19 mouse cellular contexts compared by ENCODE assay signal in the genomic region with DNA sequence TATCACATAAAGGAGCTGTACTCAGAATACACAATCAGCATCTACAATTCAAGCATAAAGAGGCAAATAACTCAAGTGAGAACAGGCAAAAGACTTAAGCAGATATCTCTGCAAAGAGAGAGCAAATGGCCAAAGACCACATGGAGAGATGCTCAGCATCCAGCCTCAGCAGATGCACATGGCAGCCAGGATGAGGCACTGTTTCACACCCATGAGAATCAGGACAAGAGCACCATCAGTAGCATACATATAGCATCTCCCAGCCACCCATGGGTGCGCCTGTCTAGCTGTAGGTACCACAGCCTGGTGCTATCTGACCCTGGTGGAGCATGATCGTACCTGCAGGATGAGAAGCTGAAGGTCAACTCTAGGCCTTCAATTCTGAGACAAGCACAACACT.
DNase-seq lines count a peak whose midpoint lies in the region; TF ChIP-seq lines count a peak whose summit lies in the region.
"Had no signal": no experiment of that assay in that cellular context is flagged by ENCODE, and none has a peak within 500 bp of the region (broad histone marks: within the 10 kb centered on the region; RNA-seq: fewer than 3 reads in every experiment).

No protein-coding gene starts in this region.

- 0 out of 2 replicates have a peak, but pooled peaks have one; percentile 6 for TF ChIP-seq CTCF in kidney, adult 2 months (conservative IDR thresholded peaks at IDR 0.05; ENCODE audit: insufficient read depth, insufficient read length, low read depth, low read length)

- 98% methylated on average over 2 of the region's 2 CpGs for WGBS in kidney, adult 2 months

- no peaks in the 10 kb centered on the region for H3K27me3 ChIP-seq in kidney, adult 2 months (replicated peaks; ENCODE audit: control insufficient read depth, insufficient read depth, low read length)
- H3K27me3 ChIP-seq: embryonic facial prominence, embryonic 12.5 days; heart, embryonic 12.5 days; midbrain, embryonic 12.5 days; neural tube, embryonic 12.5 days had no signal

- DNase-seq in kidney, adult 2 months, result no peak
- no peak for DNase-seq in kidney, postnatal 4 days
- peak; percentile 34 for DNase-seq in thymus, postnatal 0 days (ENCODE audit: low spot score)
- DNase-seq in thymus, postnatal 36 days, result no peak
- peak; percentile 11 for DNase-seq in R1 (ENCODE audit: low read depth, low spot score)
- DNase-seq in gastrocnemius, postnatal 14 days, result no peak
- DNase-seq in left cerebral cortex, postnatal 36 days (ENCODE audit: low spot score in 2 of 2), result no peak
- DNase-seq: adrenal gland, postnatal 10 days; cerebellum, adult 9-11 months; heart, postnatal 14 days; layer of hippocampus, postnatal 36 days; right cerebral cortex, adult 18-20 months; spleen, adult 18-20 months had no signal

- no peak for TF ChIP-seq POLR2A in kidney, adult 2 months (IDR thresholded peaks at IDR 0.05; ENCODE audit: low read depth, low read length)

- H3K27ac ChIP-seq in kidney, adult 2 months (ENCODE audit: insufficient read depth, low read depth, low read length), result no peak overlapping the region
- H3K27ac ChIP-seq: embryonic facial prominence, embryonic 12.5 days; hindbrain, embryonic 14.5 days; midbrain, embryonic 12.5 days; neural tube, embryonic 12.5 days had no signal

- no peaks in the 10 kb centered on the region for H3K4me1 ChIP-seq in kidney, adult 2 months (ENCODE audit: control insufficient read depth, insufficient read depth, low read length)

- H3K36me3 ChIP-seq in kidney, adult 2 months (ENCODE audit: control insufficient read depth, insufficient read depth, low read length), result no peaks in the 10 kb centered on the region
- H3K36me3 ChIP-seq: embryonic facial prominence, embryonic 12.5 days; heart, embryonic 12.5 days; midbrain, embryonic 12.5 days; neural tube, embryonic 12.5 days had no signal

- no peak overlapping the region for H3K4me3 ChIP-seq in kidney, adult 2 months (ENCODE audit: insufficient read depth, low read depth, low read length)
- H3K4me3 ChIP-seq: embryonic facial prominence, embryonic 12.5 days; erythroblast, embryonic 14.5 days; heart, embryonic 12.5 days; midbrain, embryonic 12.5 days; neural tube, embryonic 12.5 days had no signal

- intact Hi-C loops in gastrocnemius, postnatal 14 days (cut with DNase I; ENCODE audit: low total_unique reads), result no loop called here
- intact Hi-C loops in left cerebral cortex, postnatal 36 days (cut with DNase I), result no loop called here

Comparison
In these comparisons a context has a peak if more than half of its experiments do, and no peak if none do; other contexts are left out.
1. DNase-seq: peak in thymus, postnatal 0 days (single experiment) and R1 (single experiment); none in kidney, adult 2 months (single experiment), kidney, postnatal 4 days (0 of 2), thymus, postnatal 36 days (0 of 2), gastrocnemius, postnatal 14 days (single experiment) and left cerebral cortex, postnatal 36 days (0 of 2).